Mouse (Mus musculus) testis, adult 2 months (tissue): ENCODE measurements around the gene Aox4.

ENCODE experiments used
- CTCF ChIP-seq: fragments of 200-500 bp; IDR thresholded peaks from 2 replicates; pipeline ENCODE4 v1.5.1; 2012; ENCODE audit warnings: low read depth, mild to moderate bottlenecking, inconsistent platforms, low read length, moderate library complexity; ENCODE audit not compliant: control insufficient read depth, insufficient read depth, insufficient replicate concordance
- POLR2A ChIP-seq: fragments of 200-500 bp; IDR thresholded peaks from 2 replicates; pipeline ENCODE4 v1.6.1; 2012; ENCODE audit warnings: low read depth, mild to moderate bottlenecking, inconsistent platforms, low read length, moderate library complexity; ENCODE audit not compliant: control insufficient read depth

DNA sequence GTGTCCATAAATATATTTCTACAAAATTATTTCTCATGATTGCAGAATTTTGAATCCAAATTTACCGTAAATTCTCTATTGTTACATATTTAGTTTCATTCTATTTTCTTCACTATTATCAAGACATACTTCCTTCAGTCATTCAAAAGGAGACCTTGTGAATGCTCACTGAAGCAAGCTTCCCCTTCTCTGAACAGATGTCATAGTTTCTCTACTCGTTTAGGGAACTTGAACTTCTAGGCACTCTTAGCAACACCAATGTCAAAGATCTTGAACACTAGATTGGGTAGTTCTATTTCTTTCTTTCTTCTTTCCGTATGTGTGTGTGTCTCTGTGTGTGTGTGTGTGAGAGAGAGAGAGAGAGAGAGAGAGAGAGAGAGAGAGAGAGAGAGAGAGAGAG lies 34.3 kb downstream of the Aox4 start:
- TF ChIP-seq CTCF = no peak
- TF ChIP-seq POLR2A = no peak
